Mouse (Mus musculus) heart, embryonic 15.5 days (tissue): Measurements from ENCODE around the gene Sln. TPM values are rescaled to one million over a fixed set of nuclear protein-coding genes. Genes with fewer than 3 reads are reported as not detected.

ENCODE experiments used
- ATAC-seq: fragments of 200-750 bp; cut with Nextera tagmentation; replicated peaks from 2 replicates; pipeline ENCODE4 v1.8.0; 2017; ENCODE audit warnings: low read depth, moderate TSS enrichment; ENCODE audit not compliant: insufficient number of reproducible peaks, insufficient read depth, low FRiP score
- H3K27ac ChIP-seq: fragments of 300-500 bp; sonication (generic); 2 replicates; pipeline ENCODE4 v1.5.1; 2015; ENCODE audit warnings: mild to moderate bottlenecking, inconsistent platforms
- H3K27me3 ChIP-seq: fragments of 300-500 bp; sonication (generic); 2 replicates; pipeline ENCODE4 v1.6.1; 2015; ENCODE audit warnings: inconsistent platforms
- H3K36me3 ChIP-seq: fragments of 300-500 bp; sonication (generic); 2 replicates; pipeline ENCODE4 v1.6.1; 2015; ENCODE audit warnings: mild to moderate bottlenecking, inconsistent platforms
- H3K4me1 ChIP-seq: fragments of 300-500 bp; sonication (generic); replicated peaks from 2 replicates; pipeline ENCODE4 v1.6.1; 2015; ENCODE audit warnings: inconsistent platforms
- H3K4me2 ChIP-seq: fragments of 300-500 bp; sonication (generic); 2 replicates; pipeline ENCODE4 v1.6.1; 2015; ENCODE audit warnings: inconsistent platforms, mild to moderate bottlenecking, moderate library complexity
- H3K4me3 ChIP-seq: fragments of 300-500 bp; sonication (generic); 2 replicates; pipeline ENCODE4 v1.5.1; 2015; ENCODE audit warnings: mild to moderate bottlenecking, inconsistent platforms
- H3K9ac ChIP-seq: fragments of 300-500 bp; sonication (generic); 2 replicates; pipeline ENCODE4 v1.6.1; 2015; ENCODE audit warnings: mild to moderate bottlenecking, inconsistent platforms
- H3K9me3 ChIP-seq: fragments of 300-500 bp; sonication (generic); replicated peaks from 2 replicates; pipeline ENCODE4 v1.6.1; 2016; ENCODE audit warnings: inconsistent platforms
- WGBS: fragments of 180-500 bp; shearing (Covaris S2); methylation state at CpG from one replicate; pipeline ENCODE4 v1.1.7; 2015; ENCODE audit warnings: mixed read lengths; 5-methylcytosine and 5-hydroxymethylcytosine counted together
- polyA plus RNA-seq: library from polyadenylated mRNA; unstranded; fragments of >200 nt; fragmentation: Nextera tagmentation; extraction: Ambion mirVana; gene quantifications from 2 replicates; pipeline ENCODE4 v1.2.1, GENCODE M21; 2015

Gene Sln
- 122 and 142 TPM in 2 replicates for polyA plus RNA-seq

- WGBS, result 65% methylated on average over 4 of the region's 4 CpGs
Measured at GRCm38 (mm10) chr9:53849864-53850263, at the start of gene Sln. Gene Sln (plus strand): TSS chr9:53850164.

GRCm38 (mm10) chr9:53802921-53803320 is 47.0 kb upstream of the Sln start:
- Histone ChIP-seq H3K4me2 (no peak overlapping the region), H3K36me3 (no peaks in the 10 kb centered on the region), H3K4me1 (no peaks in the 10 kb centered on the region), H3K27ac (no peak overlapping the region), H3K27me3 (no peaks in the 10 kb centered on the region), H3K9ac (no peak overlapping the region), H3K4me3 (no peak overlapping the region), H3K9me3 (no peaks in the 10 kb centered on the region)
- ATAC-seq, result no peak
- 82% methylated on average over 7 of the region's 7 CpGs for WGBS

More at GRCm38 (mm10) chr9:53849864-53850263, at the start of gene Sln:
- Histone ChIP-seq H3K27ac (no peak within 1 kb of the TSS; the same call in 1 of the 2 replicates), H3K9me3 (no peaks in the 10 kb centered on the region), H3K4me2 (no peak within 1 kb of the TSS), H3K4me3 (0 out of 2 replicates have a peak within 1 kb of the TSS, but pooled peaks have one; percentile 14), H3K36me3 (no peaks in the 10 kb centered on the region), H3K27me3 (0 out of 2 replicates have a peak, but pooled peaks cover 2% of the 10 kb centered on the region), H3K9ac (no peak within 1 kb of the TSS), H3K4me1 (0 out of 2 replicates have a peak, but pooled peaks cover 2% of the 10 kb centered on the region)
- no peak for ATAC-seq

- no peaks in the 10 kb centered on the region for H3K27me3 ChIP-seq
- H3K36me3 ChIP-seq, result no peaks in the 10 kb centered on the region
- no peaks in the 10 kb centered on the region for H3K9me3 ChIP-seq
- no peak overlapping the region for H3K4me3 ChIP-seq
- no peak for ATAC-seq
- no peak overlapping the region for H3K4me2 ChIP-seq
- H3K27ac ChIP-seq, result no peak overlapping the region
- H3K4me1 ChIP-seq, result no peaks in the 10 kb centered on the region
- no peak overlapping the region for H3K9ac ChIP-seq
- 13% methylated on average over 7 of the region's 7 CpGs for WGBS
Measured at GRCm38 (mm10) chr9:53806496-53807086, 43.4 kb upstream of the Sln start.

- no peak for ATAC-seq
- no peaks in the 10 kb centered on the region for H3K36me3 ChIP-seq
- no peak overlapping the region for H3K4me3 ChIP-seq
- H3K27ac ChIP-seq, result no peak overlapping the region
- no peak overlapping the region for H3K4me2 ChIP-seq
- no peaks in the 10 kb centered on the region for H3K4me1 ChIP-seq
- no peaks in the 10 kb centered on the region for H3K9me3 ChIP-seq
- 90% methylated on average over 6 of the region's 6 CpGs for WGBS
- H3K9ac ChIP-seq, result no peak overlapping the region
- no peaks in the 10 kb centered on the region for H3K27me3 ChIP-seq
Measured at GRCm38 (mm10) chr9:53813418-53813817, 36.5 kb upstream of the Sln start.

GRCm38 (mm10) chr9:53818760-53819159 is 31.2 kb upstream of the Sln start:
- no peak overlapping the region for H3K4me3 ChIP-seq
- H3K9me3 ChIP-seq, result no peaks in the 10 kb centered on the region
- no peak overlapping the region for H3K9ac ChIP-seq
- 30% methylated on average over 4 of the region's 4 CpGs for WGBS
- H3K4me2 ChIP-seq, result no peak overlapping the region
- no peaks in the 10 kb centered on the region for H3K36me3 ChIP-seq
- no peak for ATAC-seq
- no peaks in the 10 kb centered on the region for H3K4me1 ChIP-seq
- no peak overlapping the region for H3K27ac ChIP-seq
- no peaks in the 10 kb centered on the region for H3K27me3 ChIP-seq

- no peak; the same call in 1 of the 2 replicates for ATAC-seq
- H3K4me2 ChIP-seq, result no peak overlapping the region; the same call in 1 of the 2 replicates
Measured at GRCm38 (mm10) chr9:53825318-53825717, 24.6 kb upstream of the Sln start.

GRCm38 (mm10) chr9:53829081-53829865 is 20.7 kb upstream of the Sln start:
- Histone ChIP-seq H3K4me1 (peaks cover 10% of the 10 kb centered on the region), H3K36me3 (no peaks in the 10 kb centered on the region), H3K27me3 (peaks cover 9% of the 10 kb centered on the region), H3K9me3 (no peaks in the 10 kb centered on the region), H3K9ac (peak overlapping the region; percentile 52), H3K4me2 (peak overlapping the region; percentile 81), H3K4me3 (peak overlapping the region; percentile 53), H3K27ac (no peak overlapping the region)
- 12% methylated on average over 14 of the region's 14 CpGs for WGBS
- no peak for ATAC-seq

More at GRCm38 (mm10) chr9:53825318-53825717, 24.6 kb upstream of the Sln start:
- Histone ChIP-seq H3K36me3 (no peaks in the 10 kb centered on the region), H3K4me1 (peaks cover 10% of the 10 kb centered on the region), H3K9me3 (no peaks in the 10 kb centered on the region), H3K9ac (no peak overlapping the region), H3K27ac (no peak overlapping the region), H3K4me3 (no peak overlapping the region), H3K27me3 (peaks cover 9% of the 10 kb centered on the region)
- 4% methylated on average over 9 of the region's 9 CpGs for WGBS

GRCm38 (mm10) chr9:53829866-53830209 is 20.1 kb upstream of the Sln start:
- H3K27me3 ChIP-seq, result peaks cover 9% of the 10 kb centered on the region
- H3K36me3 ChIP-seq, result no peaks in the 10 kb centered on the region
- H3K27ac ChIP-seq, result no peak overlapping the region
- H3K4me1 ChIP-seq, result peaks cover 9% of the 10 kb centered on the region
- peak overlapping the region; percentile 53 for H3K4me3 ChIP-seq
- peak overlapping the region; percentile 52 for H3K9ac ChIP-seq
- H3K4me2 ChIP-seq, result peak overlapping the region; percentile 81
- ATAC-seq, result no peak
- 9% methylated on average over 2 of the region's 2 CpGs for WGBS
- no peaks in the 10 kb centered on the region for H3K9me3 ChIP-seq

GRCm38 (mm10) chr9:53835039-53835438 is 14.9 kb upstream of the Sln start:
- no peaks in the 10 kb centered on the region for H3K36me3 ChIP-seq
- H3K27me3 ChIP-seq, result no peaks in the 10 kb centered on the region
- no peaks in the 10 kb centered on the region for H3K4me1 ChIP-seq
- ATAC-seq, result no peak
- H3K9me3 ChIP-seq, result no peaks in the 10 kb centered on the region
- no peak overlapping the region for H3K9ac ChIP-seq
- 24% methylated on average over 3 of the region's 3 CpGs for WGBS
- H3K27ac ChIP-seq, result no peak overlapping the region
- no peak overlapping the region for H3K4me2 ChIP-seq
- H3K4me3 ChIP-seq, result no peak overlapping the region

GRCm38 (mm10) chr9:53835976-53836375 is 14.0 kb upstream of the Sln start:
- Histone ChIP-seq H3K27me3 (no peaks in the 10 kb centered on the region), H3K36me3 (no peaks in the 10 kb centered on the region), H3K27ac (no peak overlapping the region), H3K4me1 (no peaks in the 10 kb centered on the region), H3K9me3 (no peaks in the 10 kb centered on the region), H3K4me2 (no peak overlapping the region), H3K9ac (no peak overlapping the region), H3K4me3 (no peak overlapping the region)
- 59% methylated on average over 4 of the region's 4 CpGs for WGBS
- no peak for ATAC-seq

GRCm38 (mm10) chr9:53838816-53839215 is 11.1 kb upstream of the Sln start:
- H3K4me3 ChIP-seq, result no peak overlapping the region
- H3K9ac ChIP-seq, result no peak overlapping the region
- 58% methylated on average over 8 of the region's 8 CpGs for WGBS
- H3K9me3 ChIP-seq, result no peaks in the 10 kb centered on the region
- no peaks in the 10 kb centered on the region for H3K27me3 ChIP-seq
- H3K27ac ChIP-seq, result no peak overlapping the region
- no peak for ATAC-seq
- no peak overlapping the region for H3K4me2 ChIP-seq
- H3K36me3 ChIP-seq, result no peaks in the 10 kb centered on the region
- no peaks in the 10 kb centered on the region for H3K4me1 ChIP-seq
